Mouse (Mus musculus) heart, postnatal 0 days (tissue): Measurements from ENCODE around the gene Gm28308. TPM values are rescaled to one million over a fixed set of nuclear protein-coding genes. Genes with fewer than 3 reads are reported as not detected.
A peak's percentile ranks its signal among the peaks of the same experiment; 100 is the strongest.

ENCODE experiments used
- ATAC-seq: fragments of 200-750 bp; cut with Nextera tagmentation; 2 replicates; pipeline ENCODE4 v1.8.0; 2017; ENCODE audit warnings: low read depth, moderate number of reproducible peaks, moderate library complexity; ENCODE audit not compliant: insufficient read depth
- DNase-seq: peaks from one replicate; pipeline ENCODE4 v3.0.0-alpha.2; 2016; ENCODE audit warnings: low spot score
- H3K27ac ChIP-seq: fragments of 300-500 bp; sonication (generic); 2 replicates; pipeline ENCODE4 v1.5.1; 2014; ENCODE audit warnings: low read depth, mild to moderate bottlenecking
- H3K27me3 ChIP-seq: fragments of 300-500 bp; sonication (generic); 2 replicates; pipeline ENCODE4 v1.6.1; 2014; ENCODE audit warnings: low read length, mixed read lengths; ENCODE audit not compliant: control insufficient read depth, insufficient read depth
- H3K36me3 ChIP-seq: fragments of 300-500 bp; sonication (generic); replicated peaks from 2 replicates; pipeline ENCODE4 v1.6.1; 2014; ENCODE audit warnings: low read length, mixed read lengths; ENCODE audit not compliant: control insufficient read depth, insufficient read depth
- H3K4me1 ChIP-seq: fragments of 300-500 bp; sonication (generic); 2 replicates; pipeline ENCODE4 v1.6.1; 2014; ENCODE audit warnings: antibody characterized with exemption; ENCODE audit not compliant: control insufficient read depth, insufficient read depth
- H3K4me2 ChIP-seq: fragments of 300-500 bp; sonication (generic); 2 replicates; pipeline ENCODE4 v1.6.1; 2014; ENCODE audit warnings: low read depth, mild to moderate bottlenecking, low read length, moderate library complexity
- H3K4me3 ChIP-seq: fragments of 300-500 bp; sonication (generic); 2 replicates; pipeline ENCODE4 v1.5.1; 2014; ENCODE audit warnings: low read depth, low read length
- H3K9ac ChIP-seq: fragments of 300-500 bp; sonication (generic); replicated peaks from 2 replicates; pipeline ENCODE4 v1.6.1; 2014; ENCODE audit warnings: low read depth, low read length, mixed read lengths
- H3K9me3 ChIP-seq: fragments of 300-500 bp; sonication (generic); replicated peaks from 2 replicates; pipeline ENCODE4 v1.6.1; 2016; ENCODE audit warnings: low read length; ENCODE audit not compliant: control insufficient read depth
- CTCF ChIP-seq: IDR thresholded peaks from 2 replicates; pipeline ENCODE4 v1.5.1; 2016; ENCODE audit warnings: antibody characterized with exemption, control low read depth, low read depth
- EP300 ChIP-seq: IDR thresholded peaks from 2 replicates; pipeline ENCODE4 v1.6.1; 2016; ENCODE audit warnings: antibody characterized with exemption, low read depth
- WGBS: fragments of 180-500 bp; shearing (Covaris S2); extraction: QIAGEN DNeasy Blood & Tissue Kit; methylation state at CpG from one replicate; pipeline ENCODE4 v1.1.7; 2014; 5-methylcytosine and 5-hydroxymethylcytosine counted together
- polyA plus RNA-seq: library from polyadenylated mRNA; unstranded; fragments of >200 nt; fragmentation: Nextera tagmentation; extraction: Ambion mirVana; gene quantifications from 2 replicates; pipeline ENCODE4 v1.2.1, GENCODE M21; 2015
- total RNA-seq: library from RNA; depleted of rRNA; stranded (reverse); fragments of >200 nt; gene quantifications from 2 replicates; pipeline ENCODE4 v1.2.3, GENCODE M21; 2014; ENCODE audit warnings: low replicate concordance

Gm28308 gene
- total and polyA plus RNA-seq, 2 experiments from 2014 or later, result not detected

GRCm38 (mm10) chr6:52232568-52232965 is 19.4 kb upstream of the Gm28308 start:
- no peak overlapping the region for H3K4me2 ChIP-seq
- no peak overlapping the region for H3K27ac ChIP-seq
- no peaks in the 10 kb centered on the region for H3K4me1 ChIP-seq
- H3K4me3 ChIP-seq, result 0 out of 2 replicates have a peak overlapping the region, but pooled peaks have one; percentile 6
- no peak for TF ChIP-seq EP300
- TF ChIP-seq CTCF, result no peak
- no peaks in the 10 kb centered on the region for H3K9me3 ChIP-seq
- DNase-seq, result no peak
- 1% methylated on average over 18 of the region's 18 CpGs for WGBS
- H3K36me3 ChIP-seq, result no peaks in the 10 kb centered on the region
- H3K27me3 ChIP-seq, result peaks cover 98% of the 10 kb centered on the region
- H3K9ac ChIP-seq, result no peak overlapping the region
- ATAC-seq, result no peak

- Histone ChIP-seq H3K4me2 (no peak overlapping the region), H3K9ac (no peak overlapping the region), H3K36me3 (no peaks in the 10 kb centered on the region), H3K4me3 (0 out of 2 replicates have a peak overlapping the region, but pooled peaks have one; percentile 6), H3K27me3 (peaks cover 98% of the 10 kb centered on the region), H3K9me3 (no peaks in the 10 kb centered on the region), H3K4me1 (no peaks in the 10 kb centered on the region), H3K27ac (no peak overlapping the region)
- TF ChIP-seq CTCF (no peak), EP300 (no peak)
- WGBS, result 3% methylated on average over 18 of the region's 18 CpGs
- ATAC-seq (no peak), DNase-seq (no peak)
Measured at GRCm38 (mm10) chr6:52231885-52232567, 18.9 kb upstream of the Gm28308 start.

- Histone ChIP-seq H3K4me1 (no peaks in the 10 kb centered on the region), H3K9me3 (no peaks in the 10 kb centered on the region), H3K27ac (no peak within 1 kb of the TSS), H3K27me3 (peaks cover 98% of the 10 kb centered on the region), H3K4me2 (no peak within 1 kb of the TSS), H3K9ac (no peak within 1 kb of the TSS), H3K4me3 (peak within 1 kb of the TSS; percentile 15), H3K36me3 (no peaks in the 10 kb centered on the region)
- TF ChIP-seq CTCF (no peak), EP300 (no peak)
- ATAC-seq (no peak), DNase-seq (no peak)
- 4% methylated on average over 19 of the region's 36 CpGs for WGBS
Measured at GRCm38 (mm10) chr6:52230516-52231165, 17.5 kb upstream of the Gm28308 start, which contains the start of gene Hoxa9. Hoxa9 (minus strand) TSS chr6:52231089.

- Histone ChIP-seq H3K4me1 (no peaks in the 10 kb centered on the region), H3K27ac (no peak overlapping the region), H3K9me3 (no peaks in the 10 kb centered on the region), H3K27me3 (peaks cover 98% of the 10 kb centered on the region), H3K36me3 (no peaks in the 10 kb centered on the region), H3K9ac (no peak overlapping the region), H3K4me2 (no peak overlapping the region), H3K4me3 (no peak overlapping the region)
- DNase-seq, result no peak
- WGBS, result 3% methylated on average over 44 of the region's 44 CpGs
- TF ChIP-seq CTCF, result no peak
- TF ChIP-seq EP300, result no peak
- ATAC-seq, result no peak
Measured at GRCm38 (mm10) chr6:52229558-52230416, 16.6 kb upstream of the Gm28308 start.
